Mouse (Mus musculus) intestine, embryonic 16.5 days (tissue): Measurements from ENCODE around the gene Rtl6. TPM values are rescaled to one million over a fixed set of nuclear protein-coding genes. Genes with fewer than 3 reads are reported as not detected.

Experiments
- ATAC-seq: fragments of 200-750 bp; cut with Nextera tagmentation; 2 replicates; pipeline ENCODE4 v1.8.0; 2017; ENCODE audit warnings: moderate TSS enrichment, moderate library complexity
- H3K27ac ChIP-seq: fragments of 300-500 bp; sonication (generic); 2 replicates; pipeline ENCODE4 v1.5.1; 2014; ENCODE audit warnings: mild to moderate bottlenecking, low read length
- H3K27me3 ChIP-seq: fragments of 300-500 bp; sonication (generic); replicated peaks from 2 replicates; pipeline ENCODE4 v1.6.1; 2014; ENCODE audit warnings: low read length, control low read depth, mixed read lengths; ENCODE audit not compliant: control insufficient read depth, insufficient read depth
- H3K36me3 ChIP-seq: fragments of 300-500 bp; sonication (generic); 2 replicates; pipeline ENCODE4 v1.6.1; 2014; ENCODE audit warnings: low read length, control low read depth; ENCODE audit not compliant: control insufficient read depth, insufficient read depth
- H3K4me1 ChIP-seq: fragments of 300-500 bp; sonication (generic); 2 replicates; pipeline ENCODE4 v1.6.1; 2014; ENCODE audit warnings: low read length, control low read depth, mixed read lengths; ENCODE audit not compliant: control insufficient read depth, insufficient read depth
- H3K4me2 ChIP-seq: fragments of 300-500 bp; sonication (generic); 2 replicates; pipeline ENCODE4 v1.6.1; 2014; ENCODE audit warnings: low read depth, low read length, control low read depth
- H3K4me3 ChIP-seq: fragments of 300-500 bp; sonication (generic); 2 replicates; pipeline ENCODE4 v1.5.1; 2014; ENCODE audit warnings: mild to moderate bottlenecking, low read length
- H3K9ac ChIP-seq: fragments of 300-500 bp; sonication (generic); 2 replicates; pipeline ENCODE4 v1.6.1; 2014; ENCODE audit warnings: low read depth, low read length
- H3K9me3 ChIP-seq: fragments of 300-500 bp; sonication (generic); 2 replicates; pipeline ENCODE4 v1.6.1; 2016; ENCODE audit warnings: low read length, control low read depth; ENCODE audit not compliant: control insufficient read depth
- WGBS: fragments of 180-500 bp; shearing (Covaris S2); extraction: QIAGEN DNeasy Blood & Tissue Kit; methylation state at CpG from one replicate; pipeline ENCODE4 v1.1.7; 2014; 5-methylcytosine and 5-hydroxymethylcytosine counted together
- polyA plus RNA-seq: library from polyadenylated mRNA; unstranded; fragments of >200 nt; fragmentation: Nextera tagmentation; extraction: Ambion mirVana; gene quantifications from 2 replicates; pipeline ENCODE4 v1.2.1, GENCODE M21; 2015

Rtl6 gene
- polyA plus RNA-seq, 1 experiment from 2014 or later: 8.1 TPM

DNA sequence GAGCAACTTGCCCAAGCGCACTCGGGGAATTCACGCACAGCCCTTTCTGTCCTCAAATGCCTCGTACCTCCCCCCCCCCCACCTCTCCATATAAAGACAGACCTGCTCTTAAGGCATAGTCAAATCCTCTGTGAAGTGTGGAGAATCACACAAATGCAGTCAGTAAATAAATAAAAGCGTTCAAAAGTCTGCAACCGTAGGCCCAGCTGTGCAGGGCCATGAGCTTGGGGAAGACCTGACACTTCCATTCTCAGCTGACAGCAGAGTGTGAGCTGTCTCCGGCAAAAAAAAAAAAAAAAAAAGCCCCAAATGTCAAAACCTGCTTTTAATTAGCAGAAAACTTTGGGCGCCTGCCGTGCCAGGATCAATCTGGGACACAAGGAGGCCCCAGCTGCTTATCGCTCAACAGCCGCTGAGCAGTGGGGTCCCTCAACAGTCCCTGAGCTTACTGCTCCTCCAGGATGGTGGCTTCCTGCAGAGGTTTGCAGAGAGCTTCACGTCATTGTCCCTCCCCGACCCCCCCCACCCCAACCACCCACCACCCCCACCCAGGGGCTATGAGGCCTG is 34.0 kb upstream of the Rtl6 start:
- Histone ChIP-seq H3K9me3 (no peaks in the 10 kb centered on the region), H3K9ac (no peak overlapping the region), H3K27ac (no peak overlapping the region), H3K4me1 (no peaks in the 10 kb centered on the region), H3K4me2 (no peak overlapping the region), H3K36me3 (no peaks in the 10 kb centered on the region), H3K4me3 (no peak overlapping the region), H3K27me3 (no peaks in the 10 kb centered on the region)
- no peak for ATAC-seq
- WGBS: 55% methylated on average over 13 of the region's 13 CpGs

DNA sequence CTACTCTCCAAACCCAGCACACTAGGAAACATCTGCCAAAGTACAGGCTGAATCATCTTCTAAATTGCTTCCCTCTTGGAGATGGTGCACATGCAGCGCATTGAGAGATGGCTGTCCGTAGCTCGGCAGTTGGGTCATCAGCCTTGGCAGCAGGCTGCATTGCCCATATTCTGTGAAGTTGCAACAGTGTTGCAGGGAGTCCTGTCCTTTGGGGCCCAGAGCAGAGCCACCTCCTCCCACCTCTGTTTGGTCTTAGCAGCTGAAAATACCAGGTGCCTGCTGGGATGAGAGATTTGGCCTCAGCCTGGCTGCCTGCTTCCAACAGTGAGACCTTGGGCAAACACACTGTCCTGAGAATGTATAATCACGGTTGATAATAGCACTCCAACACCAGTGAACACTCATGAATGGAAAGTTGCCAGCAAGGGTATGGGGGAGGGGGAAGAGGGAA is 30.8 kb upstream of the Rtl6 start:
- 63% methylated on average over 4 of the region's 4 CpGs for WGBS
- no peaks in the 10 kb centered on the region for H3K9me3 ChIP-seq
- H3K36me3 ChIP-seq: no peaks in the 10 kb centered on the region
- no peak overlapping the region for H3K4me2 ChIP-seq
- H3K9ac ChIP-seq: no peak overlapping the region
- no peak overlapping the region for H3K27ac ChIP-seq
- H3K4me1 ChIP-seq: no peaks in the 10 kb centered on the region
- no peak for ATAC-seq
- no peaks in the 10 kb centered on the region for H3K27me3 ChIP-seq
- no peak overlapping the region for H3K4me3 ChIP-seq

DNA sequence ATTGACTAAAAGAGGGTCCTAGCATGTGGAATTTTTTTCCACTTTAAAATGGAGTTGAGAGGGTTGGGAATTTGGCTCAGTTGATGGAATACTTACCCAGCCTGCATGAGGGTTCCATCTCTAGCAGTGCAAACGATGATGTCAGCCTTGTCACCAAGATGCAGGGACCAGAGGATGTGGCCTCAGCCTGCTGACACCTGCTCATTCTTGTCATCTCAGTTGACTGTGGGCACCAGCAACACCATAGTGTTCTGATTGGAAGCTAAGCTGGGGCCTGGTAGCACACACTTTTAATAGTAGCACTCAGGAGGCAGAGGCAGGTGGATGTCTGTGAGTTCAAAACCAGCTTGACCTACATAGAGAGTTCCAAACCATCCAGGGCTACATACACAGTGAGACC is 21.0 kb upstream of the Rtl6 start:
- ATAC-seq: no peak
- Histone ChIP-seq H3K4me3 (no peak overlapping the region), H3K4me2 (no peak overlapping the region), H3K27ac (no peak overlapping the region), H3K36me3 (no peaks in the 10 kb centered on the region), H3K9ac (no peak overlapping the region), H3K27me3 (no peaks in the 10 kb centered on the region), H3K9me3 (no peaks in the 10 kb centered on the region), H3K4me1 (no peaks in the 10 kb centered on the region)
- WGBS: 70% methylated on average over 1 of the region's 1 CpGs

- no peaks in the 10 kb centered on the region for H3K36me3 ChIP-seq
- no peak overlapping the region for H3K27ac ChIP-seq
- H3K4me3 ChIP-seq: no peak overlapping the region
- no peak for ATAC-seq
- no peaks in the 10 kb centered on the region for H3K4me1 ChIP-seq
- H3K4me2 ChIP-seq: no peak overlapping the region
- no peaks in the 10 kb centered on the region for H3K9me3 ChIP-seq
- H3K27me3 ChIP-seq: no peaks in the 10 kb centered on the region
- H3K9ac ChIP-seq: no peak overlapping the region
- 53% methylated on average over 4 of the region's 4 CpGs for WGBS
Measured at GRCm38 (mm10) chr15:84577019-84577418, 19.4 kb upstream of the Rtl6 start.

DNA sequence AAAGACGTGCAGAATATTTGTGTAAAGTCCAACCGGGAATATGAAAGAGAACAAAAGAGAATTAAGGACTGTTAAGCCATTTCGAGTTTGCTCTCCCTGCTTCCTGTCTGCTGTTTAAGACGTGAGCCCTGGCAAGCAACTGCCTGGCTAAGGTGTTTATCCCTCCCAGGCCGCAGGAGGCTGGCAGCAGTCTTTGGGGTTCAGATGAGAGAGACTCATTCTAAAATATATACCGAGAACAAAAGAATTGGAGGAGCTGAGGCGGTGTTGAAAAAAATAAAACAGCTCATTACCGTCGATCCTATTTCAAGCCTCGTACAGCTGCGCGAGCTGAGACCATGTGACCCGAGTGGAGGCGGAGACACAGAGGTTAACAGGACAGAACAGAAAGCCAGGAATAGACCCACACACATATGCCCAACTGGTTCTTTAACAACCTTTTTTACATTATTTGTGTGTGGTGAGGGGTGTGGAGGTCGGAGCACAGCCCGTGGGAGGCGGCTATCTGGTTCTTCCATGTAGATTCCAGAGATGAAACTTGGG is 9.0 kb upstream of the Rtl6 start:
- Histone ChIP-seq H3K4me3 (no peak overlapping the region), H3K27me3 (no peaks in the 10 kb centered on the region), H3K4me2 (no peak overlapping the region)

DNA sequence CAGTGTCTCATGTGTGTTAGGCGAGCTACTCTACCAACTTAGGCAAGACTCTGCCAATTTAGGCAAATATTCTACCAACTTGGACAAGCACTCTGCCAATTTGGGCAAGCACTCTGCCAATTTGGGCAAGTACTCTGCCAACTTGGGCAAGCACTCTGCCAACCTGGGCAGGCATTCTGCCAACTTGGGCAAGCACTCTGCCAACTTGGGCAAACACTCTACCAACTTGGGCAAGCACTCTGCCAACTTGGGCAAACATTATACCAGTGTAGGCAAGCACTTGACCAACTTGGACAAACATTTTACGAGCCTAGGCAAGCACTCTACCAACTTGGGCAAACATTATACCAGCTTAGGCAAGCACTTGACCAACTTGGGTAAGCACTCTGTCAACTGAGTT is 3.9 kb upstream of the Rtl6 start:
- Histone ChIP-seq H3K4me3 (no peak overlapping the region), H3K27ac (no peak overlapping the region), H3K36me3 (no peaks in the 10 kb centered on the region), H3K4me1 (no peaks in the 10 kb centered on the region), H3K4me2 (no peak overlapping the region), H3K27me3 (no peaks in the 10 kb centered on the region), H3K9ac (no peak overlapping the region), H3K9me3 (no peaks in the 10 kb centered on the region)
- 70% methylated on average over 2 of the region's 2 CpGs for WGBS
- no peak for ATAC-seq

More for the DNA sequence above, 9.0 kb upstream of the Rtl6 start:
- Histone ChIP-seq H3K27ac (no peak overlapping the region), H3K4me1 (no peaks in the 10 kb centered on the region), H3K36me3 (no peaks in the 10 kb centered on the region), H3K9ac (no peak overlapping the region), H3K9me3 (no peaks in the 10 kb centered on the region)
- no peak for ATAC-seq
- 52% methylated on average over 17 of the region's 17 CpGs for WGBS

- H3K27ac ChIP-seq: no peak overlapping the region
- no peaks in the 10 kb centered on the region for H3K4me1 ChIP-seq
- 97% methylated on average over 17 of the region's 17 CpGs for WGBS
- H3K9ac ChIP-seq: peak overlapping the region; percentile 77; the same call in 1 of the 2 replicates
- H3K36me3 ChIP-seq: no peaks in the 10 kb centered on the region
- peak overlapping the region; percentile 95 for H3K4me2 ChIP-seq
- no peak for ATAC-seq
- H3K4me3 ChIP-seq: peak overlapping the region; percentile 63; the same call in 1 of the 2 replicates
- no peaks in the 10 kb centered on the region for H3K9me3 ChIP-seq
- H3K27me3 ChIP-seq: no peaks in the 10 kb centered on the region
Measured at GRCm38 (mm10) chr15:84556674-84557073, 949 bp downstream of the Rtl6 start.

- Histone ChIP-seq H3K4me1 (no peaks in the 10 kb centered on the region), H3K36me3 (no peaks in the 10 kb centered on the region), H3K9ac (no peak overlapping the region), H3K27me3 (no peaks in the 10 kb centered on the region), H3K9me3 (no peaks in the 10 kb centered on the region), H3K27ac (no peak overlapping the region), H3K4me3 (no peak overlapping the region), H3K4me2 (no peak overlapping the region)
- 68% methylated on average over 4 of the region's 4 CpGs for WGBS
- no peak for ATAC-seq
Measured at GRCm38 (mm10) chr15:84551065-84551464, 6.6 kb downstream of the Rtl6 start.

- H3K4me3 ChIP-seq: no peak overlapping the region
- no peaks in the 10 kb centered on the region for H3K4me1 ChIP-seq
- no peaks in the 10 kb centered on the region for H3K36me3 ChIP-seq
- WGBS: 89% methylated on average over 6 of the region's 6 CpGs
- H3K9ac ChIP-seq: no peak overlapping the region
- no peaks in the 10 kb centered on the region for H3K9me3 ChIP-seq
- H3K4me2 ChIP-seq: no peak overlapping the region
- H3K27ac ChIP-seq: no peak overlapping the region
- ATAC-seq: no peak
- no peaks in the 10 kb centered on the region for H3K27me3 ChIP-seq
Measured at GRCm38 (mm10) chr15:84549291-84549797, 8.3 kb downstream of the Rtl6 start.

DNA sequence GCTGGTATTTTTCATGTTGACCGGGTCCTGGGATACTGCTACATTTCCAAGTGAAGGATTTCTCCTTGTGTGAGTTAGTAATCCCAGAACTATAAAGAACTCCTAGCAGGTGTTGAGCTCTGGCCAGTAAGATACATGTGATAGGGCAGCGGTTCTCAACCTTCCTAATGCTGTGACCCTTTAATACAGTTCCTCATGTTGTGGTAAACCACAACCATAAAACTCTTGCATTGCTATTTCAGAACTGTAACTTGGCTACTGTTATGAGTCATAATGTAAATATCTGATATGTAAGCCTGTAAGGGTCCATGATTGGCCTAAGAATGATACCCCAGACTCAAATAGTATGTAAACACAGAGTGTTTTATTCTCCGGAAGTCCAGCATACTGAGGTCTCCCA is 11.6 kb downstream of the Rtl6 start:
- Histone ChIP-seq H3K4me2 (no peak overlapping the region), H3K4me1 (no peaks in the 10 kb centered on the region), H3K27ac (no peak overlapping the region), H3K9me3 (no peaks in the 10 kb centered on the region), H3K27me3 (no peaks in the 10 kb centered on the region), H3K4me3 (no peak overlapping the region), H3K36me3 (no peaks in the 10 kb centered on the region), H3K9ac (no peak overlapping the region)
- 90% methylated on average over 3 of the region's 3 CpGs for WGBS
- ATAC-seq: no peak
